Mouse (Mus musculus): ENCODE results near the gene Vash2. TPM values are rescaled to one million over a fixed set of nuclear protein-coding genes. Genes with fewer than 3 reads are reported as not detected.

Vash2 gene
- polyA plus RNA-seq, 1 experiment from 2014 or later, result 88.3 TPM

GRCm38 (mm10) chr1:191019803-191020202 lies 40.7 kb upstream of the Vash2 start:
- H3K4me1 ChIP-seq (ENCODE audit: control insufficient read depth, insufficient read depth, low read length), result no peaks in the 10 kb centered on the region
- WGBS, result 92% methylated on average over 5 of the region's 5 CpGs
- no peak for ATAC-seq (replicated peaks; ENCODE audit: insufficient number of reproducible peaks, low FRiP score, low TSS enrichment, low read depth)
- H3K36me3 ChIP-seq (replicated peaks; ENCODE audit: control insufficient read depth, insufficient read depth, low read depth, low read length), result no peaks in the 10 kb centered on the region
- no peak overlapping the region for H3K4me3 ChIP-seq (ENCODE audit: low read depth, low read length)
- DNase-seq (ENCODE audit: low spot score), result no peak
- H3K27me3 ChIP-seq (ENCODE audit: control insufficient read depth, insufficient read depth, low read length), result no peaks in the 10 kb centered on the region
- H3K9ac ChIP-seq (replicated peaks; ENCODE audit: low read length), result no peak overlapping the region
- no peak overlapping the region for H3K27ac ChIP-seq (replicated peaks; ENCODE audit: low read depth, low read length)
- H3K9me3 ChIP-seq (replicated peaks; ENCODE audit: control insufficient read depth, low read length), result no peaks in the 10 kb centered on the region
- no peak overlapping the region for H3K4me2 ChIP-seq (ENCODE audit: low read depth, low read length)

DNA sequence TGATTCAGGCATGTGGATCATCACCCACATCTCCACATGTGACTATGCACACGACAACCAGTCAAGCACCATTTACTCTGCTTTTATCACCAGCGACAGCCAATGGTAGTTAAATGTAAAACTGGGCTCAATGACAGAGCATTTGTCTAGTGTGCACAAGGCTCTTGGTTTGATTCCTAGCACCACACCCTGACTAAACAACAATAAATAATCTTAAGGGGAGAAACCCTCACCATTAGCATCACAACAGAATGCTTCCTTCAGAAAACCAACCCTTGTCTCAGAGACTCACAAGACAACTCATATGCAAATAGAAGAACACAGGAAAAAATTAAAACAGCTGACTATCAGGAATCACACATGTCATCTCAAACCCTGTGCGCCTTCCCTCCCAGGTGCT lies 35.2 kb upstream of the Vash2 start:
- Histone ChIP-seq H3K4me2 (ENCODE audit: low read depth, low read length) (no peak overlapping the region), H3K36me3 (replicated peaks; ENCODE audit: control insufficient read depth, insufficient read depth, low read depth, low read length) (no peaks in the 10 kb centered on the region; the same call in 1 of the 2 replicates), H3K4me3 (ENCODE audit: low read depth, low read length) (no peak overlapping the region), H3K27ac (replicated peaks; ENCODE audit: low read depth, low read length) (no peak overlapping the region), H3K27me3 (ENCODE audit: control insufficient read depth, insufficient read depth, low read length) (no peaks in the 10 kb centered on the region), H3K4me1 (ENCODE audit: control insufficient read depth, insufficient read depth, low read length) (no peaks in the 10 kb centered on the region), H3K9me3 (replicated peaks; ENCODE audit: control insufficient read depth, low read length) (no peaks in the 10 kb centered on the region), H3K9ac (replicated peaks; ENCODE audit: low read length) (no peak overlapping the region)
- DNase-seq (ENCODE audit: low spot score) (no peak), ATAC-seq (replicated peaks; ENCODE audit: insufficient number of reproducible peaks, low FRiP score, low TSS enrichment, low read depth) (no peak)
- 90% methylated on average over 3 of the region's 3 CpGs for WGBS

GRCm38 (mm10) chr1:191008707-191009106 lies 29.6 kb upstream of the Vash2 start:
- H3K27ac ChIP-seq (replicated peaks; ENCODE audit: low read depth, low read length), result no peak overlapping the region
- H3K36me3 ChIP-seq (replicated peaks; ENCODE audit: control insufficient read depth, insufficient read depth, low read depth, low read length), result no peaks in the 10 kb centered on the region; the same call in 1 of the 2 replicates

GRCm38 (mm10) chr1:191002201-191002600 lies 23.1 kb upstream of the Vash2 start:
- Histone ChIP-seq H3K9me3 (replicated peaks; ENCODE audit: control insufficient read depth, low read length) (no peaks in the 10 kb centered on the region), H3K4me3 (ENCODE audit: low read depth, low read length) (no peak overlapping the region), H3K27ac (replicated peaks; ENCODE audit: low read depth, low read length) (no peak overlapping the region), H3K4me2 (ENCODE audit: low read depth, low read length) (no peak overlapping the region), H3K36me3 (replicated peaks; ENCODE audit: control insufficient read depth, insufficient read depth, low read depth, low read length) (no peaks in the 10 kb centered on the region), H3K4me1 (ENCODE audit: control insufficient read depth, insufficient read depth, low read length) (no peaks in the 10 kb centered on the region), H3K27me3 (ENCODE audit: control insufficient read depth, insufficient read depth, low read length) (no peaks in the 10 kb centered on the region), H3K9ac (replicated peaks; ENCODE audit: low read length) (no peak overlapping the region)
- WGBS, result 62% methylated on average over 6 of the region's 6 CpGs
- DNase-seq (ENCODE audit: low spot score), result peak; percentile 47
- no peak for ATAC-seq (replicated peaks; ENCODE audit: insufficient number of reproducible peaks, low FRiP score, low TSS enrichment, low read depth)

More at GRCm38 (mm10) chr1:191008707-191009106, 29.6 kb upstream of the Vash2 start:
- 97% methylated on average over 5 of the region's 5 CpGs for WGBS
- no peak overlapping the region for H3K4me3 ChIP-seq (ENCODE audit: low read depth, low read length)
- H3K27me3 ChIP-seq (ENCODE audit: control insufficient read depth, insufficient read depth, low read length), result no peaks in the 10 kb centered on the region
- no peak overlapping the region for H3K4me2 ChIP-seq (ENCODE audit: low read depth, low read length)
- H3K4me1 ChIP-seq (ENCODE audit: control insufficient read depth, insufficient read depth, low read length), result no peaks in the 10 kb centered on the region
- ATAC-seq (replicated peaks; ENCODE audit: insufficient number of reproducible peaks, low FRiP score, low TSS enrichment, low read depth) (no peak), DNase-seq (ENCODE audit: low spot score) (no peak)
- H3K9ac ChIP-seq (replicated peaks; ENCODE audit: low read length), result no peak overlapping the region
- H3K9me3 ChIP-seq (replicated peaks; ENCODE audit: control insufficient read depth, low read length), result no peaks in the 10 kb centered on the region

- no peaks in the 10 kb centered on the region for H3K36me3 ChIP-seq (replicated peaks; ENCODE audit: control insufficient read depth, insufficient read depth, low read depth, low read length)
- H3K9me3 ChIP-seq (replicated peaks; ENCODE audit: control insufficient read depth, low read length), result no peaks in the 10 kb centered on the region
- H3K4me3 ChIP-seq (ENCODE audit: low read depth, low read length), result no peak overlapping the region
- no peak overlapping the region for H3K27ac ChIP-seq (replicated peaks; ENCODE audit: low read depth, low read length)
- no peaks in the 10 kb centered on the region for H3K4me1 ChIP-seq (ENCODE audit: control insufficient read depth, insufficient read depth, low read length)
- H3K27me3 ChIP-seq (ENCODE audit: control insufficient read depth, insufficient read depth, low read length), result no peaks in the 10 kb centered on the region
- WGBS, result 93% methylated on average over 3 of the region's 3 CpGs
- H3K9ac ChIP-seq (replicated peaks; ENCODE audit: low read length), result no peak overlapping the region
- ATAC-seq (replicated peaks; ENCODE audit: insufficient number of reproducible peaks, low FRiP score, low TSS enrichment, low read depth) (no peak), DNase-seq (ENCODE audit: low spot score) (no peak)
- H3K4me2 ChIP-seq (ENCODE audit: low read depth, low read length), result no peak overlapping the region
Measured at GRCm38 (mm10) chr1:191000686-191001085, 21.6 kb upstream of the Vash2 start.

GRCm38 (mm10) chr1:190998027-190998426 lies 18.9 kb upstream of the Vash2 start:
- ATAC-seq (replicated peaks; ENCODE audit: insufficient number of reproducible peaks, low FRiP score, low TSS enrichment, low read depth) (no peak), DNase-seq (ENCODE audit: low spot score) (no peak)
- Histone ChIP-seq H3K9me3 (replicated peaks; ENCODE audit: control insufficient read depth, low read length) (no peaks in the 10 kb centered on the region), H3K4me1 (ENCODE audit: control insufficient read depth, insufficient read depth, low read length) (no peaks in the 10 kb centered on the region), H3K36me3 (replicated peaks; ENCODE audit: control insufficient read depth, insufficient read depth, low read depth, low read length) (no peaks in the 10 kb centered on the region), H3K4me2 (ENCODE audit: low read depth, low read length) (no peak overlapping the region), H3K9ac (replicated peaks; ENCODE audit: low read length) (no peak overlapping the region), H3K4me3 (ENCODE audit: low read depth, low read length) (no peak overlapping the region), H3K27ac (replicated peaks; ENCODE audit: low read depth, low read length) (no peak overlapping the region), H3K27me3 (ENCODE audit: control insufficient read depth, insufficient read depth, low read length) (no peaks in the 10 kb centered on the region)
- 89% methylated on average over 1 of the region's 1 CpGs for WGBS

GRCm38 (mm10) chr1:190996346-190996877 lies 17.3 kb upstream of the Vash2 start:
- DNase-seq (ENCODE audit: low spot score), result no peak
- no peaks in the 10 kb centered on the region for H3K27me3 ChIP-seq (ENCODE audit: control insufficient read depth, insufficient read depth, low read length)
- H3K27ac ChIP-seq (replicated peaks; ENCODE audit: low read depth, low read length), result no peak overlapping the region
- H3K9ac ChIP-seq (replicated peaks; ENCODE audit: low read length), result no peak overlapping the region
- no peaks in the 10 kb centered on the region for H3K4me1 ChIP-seq (ENCODE audit: control insufficient read depth, insufficient read depth, low read length)
- H3K9me3 ChIP-seq (replicated peaks; ENCODE audit: control insufficient read depth, low read length), result no peaks in the 10 kb centered on the region
- no peak overlapping the region for H3K4me3 ChIP-seq (ENCODE audit: low read depth, low read length)
- no peaks in the 10 kb centered on the region for H3K36me3 ChIP-seq (replicated peaks; ENCODE audit: control insufficient read depth, insufficient read depth, low read depth, low read length)
- ATAC-seq (replicated peaks; ENCODE audit: insufficient number of reproducible peaks, low FRiP score, low TSS enrichment, low read depth), result no peak
- no peak overlapping the region for H3K4me2 ChIP-seq (ENCODE audit: low read depth, low read length)
- WGBS, result 72% methylated on average over 6 of the region's 6 CpGs

DNA sequence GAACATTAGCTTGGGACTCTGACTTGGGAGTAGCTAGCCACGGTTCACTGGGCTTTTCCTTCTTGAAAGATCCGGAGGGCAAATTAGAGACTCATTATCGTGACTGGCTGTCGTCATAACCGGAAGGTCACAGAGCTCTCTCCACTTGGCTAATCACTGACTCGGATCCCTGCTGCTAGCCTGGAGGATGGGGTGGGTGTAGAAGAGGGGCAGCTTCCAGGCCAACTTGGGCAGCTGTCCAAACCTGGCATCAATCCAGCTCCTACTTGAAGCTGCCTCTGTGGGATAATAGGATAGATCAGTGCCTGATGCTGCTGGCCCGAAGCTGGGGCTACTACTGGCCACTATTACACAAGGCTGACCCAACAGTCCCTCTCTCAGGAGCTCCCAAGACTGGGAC lies 16.5 kb upstream of the Vash2 start:
- Histone ChIP-seq H3K27me3 (ENCODE audit: control insufficient read depth, insufficient read depth, low read length) (no peaks in the 10 kb centered on the region), H3K27ac (replicated peaks; ENCODE audit: low read depth, low read length) (no peak overlapping the region), H3K4me1 (ENCODE audit: control insufficient read depth, insufficient read depth, low read length) (no peaks in the 10 kb centered on the region), H3K9ac (replicated peaks; ENCODE audit: low read length) (no peak overlapping the region), H3K36me3 (replicated peaks; ENCODE audit: control insufficient read depth, insufficient read depth, low read depth, low read length) (no peaks in the 10 kb centered on the region), H3K9me3 (replicated peaks; ENCODE audit: control insufficient read depth, low read length) (no peaks in the 10 kb centered on the region), H3K4me2 (ENCODE audit: low read depth, low read length) (no peak overlapping the region), H3K4me3 (ENCODE audit: low read depth, low read length) (no peak overlapping the region)
- 64% methylated on average over 7 of the region's 7 CpGs for WGBS
- DNase-seq (ENCODE audit: low spot score), result no peak
- ATAC-seq (replicated peaks; ENCODE audit: insufficient number of reproducible peaks, low FRiP score, low TSS enrichment, low read depth), result no peak
